Mouse (Mus musculus): ENCODE data around the gene S1pr3. TPM values are rescaled to one million over a fixed set of nuclear protein-coding genes. Genes with fewer than 3 reads are reported as not detected.

S1pr3 gene
- polyA plus RNA-seq, 1 experiment from 2014 or later, result 123 TPM

DNA sequence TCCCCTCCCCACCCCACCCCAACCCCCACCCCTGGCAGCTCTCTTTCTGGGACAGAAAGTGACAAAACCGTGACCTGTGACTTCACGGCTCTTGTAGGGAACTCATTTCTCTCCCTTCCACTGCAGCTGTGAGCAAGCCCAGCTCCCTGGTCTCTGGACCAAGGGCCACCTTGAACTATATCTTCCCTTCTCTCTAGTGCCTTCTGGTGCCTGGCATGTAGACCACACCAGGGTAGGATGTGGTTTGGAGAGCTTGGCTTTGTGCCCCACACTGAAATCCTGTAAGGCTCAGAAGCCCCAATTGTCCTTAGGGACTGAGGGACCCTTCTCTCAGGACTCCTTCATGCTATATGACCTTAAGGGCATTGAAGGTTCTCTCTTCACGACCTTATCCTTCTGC, 24.9 kb downstream of the S1pr3 start:
- Histone ChIP-seq H3K4me1 (0 out of 2 replicates have a peak, but pooled peaks cover 10% of the 10 kb centered on the region), H3K4me3 (no peak overlapping the region), H3K9me3 (replicated peaks) (no peaks in the 10 kb centered on the region), H3K36me3 (no peaks in the 10 kb centered on the region), H3K27me3 (ENCODE audit: low read depth, poor library complexity, severe bottlenecking) (no peaks in the 10 kb centered on the region), H3K27ac (no peak overlapping the region)
- DNase-seq (ENCODE audit: low spot score), result no peak
- WGBS, result 40% methylated on average over 3 of the region's 3 CpGs

GRCm38 (mm10) chr13:51434460-51434859, 26.0 kb downstream of the S1pr3 start:
- WGBS, result 61% methylated on average over 2 of the region's 2 CpGs
- H3K27ac ChIP-seq, result no peak overlapping the region
- no peaks in the 10 kb centered on the region for H3K27me3 ChIP-seq (ENCODE audit: low read depth, poor library complexity, severe bottlenecking)
- H3K36me3 ChIP-seq, result no peaks in the 10 kb centered on the region
- no peaks in the 10 kb centered on the region for H3K9me3 ChIP-seq (replicated peaks)
- 0 out of 2 replicates have a peak, but pooled peaks cover 10% of the 10 kb centered on the region for H3K4me1 ChIP-seq
- peak; percentile 55 for DNase-seq (ENCODE audit: low spot score)
- H3K4me3 ChIP-seq, result no peak overlapping the region

DNA sequence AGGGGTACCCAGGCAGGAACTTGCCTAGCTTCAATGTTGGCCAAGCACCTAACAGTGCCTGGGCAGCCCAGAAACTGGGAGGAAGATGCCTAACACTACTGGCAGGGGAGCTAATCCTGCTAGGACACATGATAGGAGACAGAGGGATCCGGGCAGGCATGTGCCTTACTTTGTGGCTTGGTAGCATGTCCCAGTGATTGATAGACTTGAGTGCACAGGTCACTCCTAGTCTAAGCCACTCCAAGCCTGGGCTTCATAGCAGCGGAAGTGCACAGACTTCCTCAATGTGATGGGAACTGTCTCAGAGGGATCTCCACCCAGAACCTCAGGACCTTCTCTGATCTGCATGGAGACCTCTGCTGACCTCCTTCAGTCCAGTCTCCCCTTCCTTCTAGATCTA, 26.7 kb downstream of the S1pr3 start:
- no peaks in the 10 kb centered on the region for H3K36me3 ChIP-seq
- no peaks in the 10 kb centered on the region for H3K9me3 ChIP-seq (replicated peaks)
- 0 out of 2 replicates have a peak, but pooled peaks cover 10% of the 10 kb centered on the region for H3K4me1 ChIP-seq
- no peak overlapping the region for H3K27ac ChIP-seq
- WGBS, result 44% methylated on average over 2 of the region's 2 CpGs
- no peak for DNase-seq (ENCODE audit: low spot score)
- no peaks in the 10 kb centered on the region for H3K27me3 ChIP-seq (ENCODE audit: low read depth, poor library complexity, severe bottlenecking)
- H3K4me3 ChIP-seq, result no peak overlapping the region

DNA sequence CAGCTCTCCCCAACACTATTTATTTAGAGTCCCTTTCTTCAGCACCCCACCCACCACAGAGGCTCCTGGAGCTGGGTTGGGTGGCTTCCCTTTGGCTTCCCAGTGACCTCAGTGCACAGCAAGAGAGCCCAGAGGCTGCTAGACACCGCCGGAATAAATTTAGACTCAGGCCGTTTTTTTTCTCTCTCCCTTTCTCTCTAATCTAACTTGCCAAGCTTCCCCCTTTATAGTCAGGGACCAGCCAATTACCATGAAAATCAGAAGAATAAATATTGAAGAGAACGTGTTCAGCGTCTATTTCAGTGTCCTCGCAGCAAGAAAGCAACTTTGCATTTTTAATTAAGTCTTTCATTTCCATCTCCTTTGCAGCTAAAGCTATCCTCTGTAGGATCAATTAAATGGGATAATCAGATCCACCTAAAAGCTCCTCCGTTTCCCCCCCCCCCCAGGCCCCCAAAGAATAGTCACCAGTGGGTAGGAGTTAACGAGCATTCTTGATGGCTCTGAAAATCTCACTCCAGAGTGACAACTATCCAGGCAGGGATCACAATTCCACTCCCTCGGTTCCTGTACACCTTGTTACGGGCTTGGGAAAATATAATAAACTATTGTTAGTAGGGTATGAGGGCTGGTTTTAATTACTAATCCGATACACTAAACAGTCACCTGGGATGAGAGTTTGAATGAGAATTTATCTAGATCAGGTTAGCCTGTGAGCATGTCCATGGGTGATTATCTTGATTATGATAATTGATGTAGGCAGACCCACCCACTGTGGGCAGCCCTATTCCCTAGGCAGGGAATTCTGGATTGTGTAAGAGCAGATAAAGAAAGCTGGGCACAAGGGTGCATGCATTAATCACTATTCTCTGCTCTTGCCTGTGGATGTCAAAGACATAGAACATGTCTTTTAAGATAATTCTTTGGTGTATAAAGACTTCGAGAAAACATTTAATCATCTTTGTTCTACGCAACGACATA, 29.0 kb downstream of the S1pr3 start:
- 85% methylated on average over 14 of the region's 14 CpGs for WGBS

DNA sequence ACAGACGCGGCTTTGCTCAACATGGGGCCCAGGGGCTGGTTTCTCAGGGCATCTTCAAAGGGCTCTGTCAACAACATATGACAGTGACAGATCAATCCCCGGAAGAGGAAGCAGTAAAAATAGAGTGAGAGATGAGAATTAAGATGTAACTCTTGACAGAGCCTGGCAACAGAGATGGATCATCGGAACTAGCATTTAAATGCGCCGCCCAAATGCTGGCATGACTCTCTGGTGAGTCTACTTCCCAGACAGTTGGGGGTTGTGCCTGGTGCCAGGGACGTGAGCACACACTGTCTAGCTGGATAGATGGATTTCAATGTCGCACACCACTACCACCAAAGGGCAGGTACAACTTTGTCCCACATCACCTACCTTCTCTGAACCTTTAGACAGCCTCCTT, 34.5 kb downstream of the S1pr3 start:
- H3K9me3 ChIP-seq (replicated peaks), result no peaks in the 10 kb centered on the region
- no peaks in the 10 kb centered on the region for H3K4me1 ChIP-seq
- 86% methylated on average over 8 of the region's 8 CpGs for WGBS
- DNase-seq (ENCODE audit: low spot score), result no peak
- H3K27ac ChIP-seq, result no peak overlapping the region
- no peak overlapping the region for H3K4me3 ChIP-seq
- H3K27me3 ChIP-seq (ENCODE audit: low read depth, poor library complexity, severe bottlenecking), result no peaks in the 10 kb centered on the region
- H3K36me3 ChIP-seq, result no peaks in the 10 kb centered on the region

More for the DNA sequence above, 29.0 kb downstream of the S1pr3 start:
- Histone ChIP-seq H3K9me3 (replicated peaks) (no peaks in the 10 kb centered on the region), H3K36me3 (no peaks in the 10 kb centered on the region), H3K27me3 (ENCODE audit: low read depth, poor library complexity, severe bottlenecking) (no peaks in the 10 kb centered on the region), H3K4me1 (0 out of 2 replicates have a peak, but pooled peaks cover 10% of the 10 kb centered on the region), H3K4me3 (no peak overlapping the region), H3K27ac (no peak overlapping the region)
- DNase-seq (ENCODE audit: low spot score), result no peak

- Histone ChIP-seq H3K9me3 (replicated peaks) (no peaks in the 10 kb centered on the region), H3K27me3 (ENCODE audit: low read depth, poor library complexity, severe bottlenecking) (0 out of 2 replicates have a peak, but pooled peaks cover 3% of the 10 kb centered on the region), H3K27ac (no peak overlapping the region), H3K36me3 (no peaks in the 10 kb centered on the region), H3K4me3 (no peak overlapping the region), H3K4me1 (no peaks in the 10 kb centered on the region)
- DNase-seq (ENCODE audit: low spot score), result no peak
- 80% methylated on average over 4 of the region's 4 CpGs for WGBS
Measured at GRCm38 (mm10) chr13:51446550-51446949, 38.1 kb downstream of the S1pr3 start.

GRCm38 (mm10) chr13:51456190-51456878, 47.9 kb downstream of the S1pr3 start:
- Histone ChIP-seq H3K4me3 (no peak overlapping the region), H3K36me3 (no peaks in the 10 kb centered on the region), H3K27ac (no peak overlapping the region), H3K9me3 (replicated peaks) (no peaks in the 10 kb centered on the region), H3K27me3 (ENCODE audit: low read depth, poor library complexity, severe bottlenecking) (peaks cover 12% of the 10 kb centered on the region; the same call in 1 of the 2 replicates), H3K4me1 (peaks cover 10% of the 10 kb centered on the region)
- 22% methylated on average over 4 of the region's 4 CpGs for WGBS
- DNase-seq (ENCODE audit: low spot score), result peak; percentile 47

DNA sequence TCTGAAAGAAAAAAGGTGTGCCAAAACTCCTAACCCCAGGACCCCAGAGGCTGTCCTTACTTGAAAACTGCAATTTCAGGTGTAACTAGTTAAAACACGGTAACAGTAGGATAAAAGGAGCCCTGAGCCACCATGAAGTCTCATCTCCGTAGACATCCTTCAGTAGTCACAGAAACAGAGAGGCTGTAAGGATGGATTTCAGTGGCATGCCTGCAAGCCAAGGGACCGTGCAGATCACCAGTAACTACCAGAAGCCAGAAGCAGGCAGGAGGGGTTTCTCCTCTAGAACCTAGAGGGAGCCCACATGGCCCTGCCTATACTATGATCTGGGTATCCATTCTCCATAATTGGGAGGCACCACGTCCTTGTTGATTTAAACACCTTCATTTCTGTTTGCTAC, 55.9 kb downstream of the S1pr3 start:
- Histone ChIP-seq H3K9me3 (replicated peaks) (no peaks in the 10 kb centered on the region), H3K4me3 (no peak overlapping the region), H3K27ac (no peak overlapping the region), H3K36me3 (no peaks in the 10 kb centered on the region), H3K27me3 (ENCODE audit: low read depth, poor library complexity, severe bottlenecking) (peaks cover 14% of the 10 kb centered on the region), H3K4me1 (peaks cover 13% of the 10 kb centered on the region)
- 83% methylated on average over 4 of the region's 4 CpGs for WGBS
- DNase-seq (ENCODE audit: low spot score), result no peak

DNA sequence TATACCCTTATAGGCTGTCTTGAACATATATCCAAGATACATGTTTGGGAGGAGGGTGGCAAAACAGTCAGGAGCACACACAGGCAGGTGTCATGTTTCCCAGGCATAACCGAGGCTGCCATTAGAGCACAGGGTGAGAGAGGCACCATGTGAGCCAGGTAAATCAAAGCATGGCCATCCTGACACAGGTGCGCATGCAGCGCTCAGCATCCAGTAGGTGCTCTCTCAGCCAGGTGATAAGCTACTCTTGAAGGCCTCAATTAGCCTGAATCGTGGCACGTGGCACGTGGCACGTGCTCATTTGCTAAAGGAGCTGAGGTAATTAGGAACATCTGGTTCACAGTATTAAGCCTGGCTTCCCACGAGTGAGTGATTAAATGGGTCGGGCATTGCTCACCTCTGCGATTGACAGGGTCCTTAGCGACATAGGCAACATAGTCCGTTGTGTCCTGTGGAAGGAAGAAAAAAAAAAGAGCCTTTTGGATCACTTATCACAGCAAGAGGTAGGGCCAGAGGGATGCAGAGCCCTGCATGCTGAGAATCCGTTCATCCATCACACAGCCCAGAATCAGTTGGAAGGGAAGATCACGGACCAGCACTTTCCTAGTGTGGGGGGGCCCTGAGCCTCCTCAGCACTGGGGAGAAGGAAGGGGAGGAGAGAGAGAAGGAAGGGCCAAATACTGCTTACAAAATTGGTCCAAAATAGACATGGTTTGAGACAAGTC, 57.8 kb downstream of the S1pr3 start:
- Histone ChIP-seq H3K4me3 (no peak overlapping the region), H3K27me3 (ENCODE audit: low read depth, poor library complexity, severe bottlenecking) (peaks cover 14% of the 10 kb centered on the region), H3K27ac (no peak overlapping the region), H3K4me1 (peaks cover 13% of the 10 kb centered on the region), H3K36me3 (no peaks in the 10 kb centered on the region), H3K9me3 (replicated peaks) (no peaks in the 10 kb centered on the region)
- DNase-seq (ENCODE audit: low spot score), result peak; percentile 33
- 45% methylated on average over 14 of the region's 14 CpGs for WGBS

- Histone ChIP-seq H3K9me3 (replicated peaks) (no peaks in the 10 kb centered on the region), H3K27ac (no peak overlapping the region), H3K4me3 (no peak overlapping the region), H3K36me3 (no peaks in the 10 kb centered on the region), H3K4me1 (peaks cover 13% of the 10 kb centered on the region), H3K27me3 (ENCODE audit: low read depth, poor library complexity, severe bottlenecking) (peaks cover 14% of the 10 kb centered on the region)
- no peak for DNase-seq (ENCODE audit: low spot score)
- WGBS, result 80% methylated on average over 17 of the region's 17 CpGs
Measured at GRCm38 (mm10) chr13:51468697-51469250, 60.3 kb downstream of the S1pr3 start.

Data from limb, embryonic 10.5 days (tissue).